Mouse (Mus musculus) urinary bladder, postnatal 36 days (tissue): ENCODE results near the gene Adnp.
A peak's percentile ranks its signal among the peaks of the same experiment; 100 is the strongest.

Experiments
- DNase-seq, 2 experiments: peaks; one replicate each; pipeline ENCODE4 v3.0.0; 2022; ENCODE audit warnings: low spot score in 2 of 2, mixed read lengths in 1 of 2

Gene Adnp

GRCm38 (mm10) chr2:168156361-168156760 is 50.6 kb downstream of the Adnp start:
- DNase-seq, result no peak

DNA sequence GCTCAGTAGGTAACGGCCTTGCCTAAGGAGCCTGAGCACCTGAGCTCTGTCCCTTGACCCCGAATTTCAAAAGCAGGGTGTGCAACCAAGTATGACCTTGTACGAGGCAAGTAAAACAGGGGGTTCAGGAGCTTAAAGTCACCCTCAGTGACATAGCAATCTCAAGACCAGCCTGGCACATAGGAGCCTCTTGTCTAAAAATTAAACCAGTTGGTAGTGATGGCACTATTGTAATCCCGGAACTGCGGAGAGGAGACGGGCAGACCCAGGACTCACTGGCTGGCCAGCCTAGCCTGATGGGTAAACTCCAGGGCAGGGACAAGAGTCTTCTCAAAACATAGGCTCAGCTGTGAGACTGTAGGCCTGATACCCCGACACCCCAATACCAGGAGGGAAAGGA is 51.2 kb downstream of the Adnp start:
- no peak for DNase-seq

DNA sequence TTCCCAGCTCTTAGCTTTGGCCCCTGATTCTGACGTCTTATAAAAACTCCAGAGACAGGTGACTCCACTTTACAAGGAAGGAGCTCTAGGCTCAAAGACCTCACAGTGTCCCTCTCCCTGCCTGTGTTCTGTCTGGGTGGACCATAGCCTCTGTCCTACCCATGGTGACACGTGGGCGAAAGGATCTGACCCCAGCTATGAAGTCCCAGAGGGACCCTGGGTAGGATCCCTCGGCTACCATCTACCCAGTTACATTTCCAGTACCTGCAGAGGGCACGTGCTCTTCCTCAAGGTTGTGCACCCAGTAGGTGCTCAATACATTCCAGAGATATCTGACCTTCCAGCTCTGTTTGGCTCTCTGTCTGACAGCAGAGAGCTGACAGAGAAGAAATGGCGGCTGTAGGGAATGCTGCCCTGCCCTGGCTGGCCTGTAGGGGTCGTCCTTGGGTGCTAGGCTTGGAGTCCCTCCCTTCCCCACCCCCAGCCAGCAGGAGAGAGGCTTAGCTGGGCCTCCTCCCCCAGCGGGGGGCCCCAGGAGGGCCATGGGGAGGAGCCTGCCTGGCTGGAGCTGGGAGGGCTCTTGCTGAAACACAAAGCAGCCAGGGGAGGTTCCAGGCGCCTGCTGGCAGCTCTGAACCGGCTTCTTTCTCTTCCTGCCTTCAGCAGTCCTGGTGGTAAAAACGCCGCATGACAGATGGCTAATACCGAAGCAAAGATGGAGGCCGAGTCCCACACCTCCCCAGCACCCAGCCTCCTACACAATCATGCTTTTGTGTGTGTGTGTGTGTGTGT is 52.6 kb downstream of the Adnp start:
- peak; percentile 62 to 78 for DNase-seq

DNA sequence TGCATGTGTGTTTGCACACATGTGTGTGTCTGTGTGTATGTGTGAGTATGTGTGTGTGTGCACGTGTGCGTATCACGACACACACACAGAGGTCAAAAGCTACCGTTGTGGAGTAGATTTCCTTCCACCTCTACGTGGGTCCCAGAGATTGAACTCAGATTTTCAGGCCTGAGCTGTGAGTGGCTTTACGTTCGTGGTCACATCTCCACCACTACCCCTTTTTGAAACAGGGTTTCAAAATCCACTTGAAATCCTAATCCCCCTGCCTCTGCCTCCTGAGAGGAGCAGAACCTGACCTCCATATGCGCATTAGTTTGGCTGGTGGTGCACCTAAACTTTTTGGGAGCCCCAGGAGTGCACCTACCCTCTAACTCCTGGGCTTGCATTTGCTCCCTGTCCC is 57.7 kb downstream of the Adnp start:
- DNase-seq, result no peak

DNA sequence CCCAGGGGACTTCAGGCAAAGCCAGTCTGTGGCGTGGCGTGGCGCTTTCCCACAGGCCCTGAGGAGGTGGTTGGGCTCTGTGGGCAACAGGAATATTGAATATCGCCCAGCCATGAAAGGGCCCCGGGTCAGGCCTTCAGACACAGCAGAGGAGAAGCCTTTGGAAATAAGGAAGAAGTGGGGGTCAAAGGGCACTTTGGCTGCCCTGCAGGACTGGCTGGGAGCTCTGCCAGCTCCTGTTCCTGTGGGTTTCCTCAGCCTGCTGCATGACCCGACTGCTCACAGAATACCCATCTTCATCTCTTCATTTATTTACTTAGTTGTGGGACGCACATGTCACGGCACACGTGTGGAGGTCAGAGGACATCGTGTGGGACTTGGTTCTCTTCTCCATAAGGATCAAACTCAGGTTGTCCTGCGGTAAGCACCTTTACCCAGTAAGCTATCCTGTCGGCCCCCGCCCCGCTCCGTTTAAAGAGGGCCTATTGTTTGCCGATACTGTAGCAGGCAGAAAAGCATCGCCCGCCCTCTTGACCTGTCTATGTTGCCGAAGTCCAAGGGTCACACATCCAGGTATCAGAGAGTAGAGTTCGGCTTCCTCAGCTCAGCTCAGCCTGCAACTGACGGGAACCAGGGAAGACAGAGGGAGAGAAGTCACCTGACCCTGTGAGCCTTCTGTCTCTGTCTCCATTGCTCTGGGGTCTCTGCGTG is 59.0 kb downstream of the Adnp start:
- DNase-seq, result no peak

- DNase-seq, result no peak
Observed at GRCm38 (mm10) chr2:168145437-168145836, 61.5 kb downstream of the Adnp start.

DNA sequence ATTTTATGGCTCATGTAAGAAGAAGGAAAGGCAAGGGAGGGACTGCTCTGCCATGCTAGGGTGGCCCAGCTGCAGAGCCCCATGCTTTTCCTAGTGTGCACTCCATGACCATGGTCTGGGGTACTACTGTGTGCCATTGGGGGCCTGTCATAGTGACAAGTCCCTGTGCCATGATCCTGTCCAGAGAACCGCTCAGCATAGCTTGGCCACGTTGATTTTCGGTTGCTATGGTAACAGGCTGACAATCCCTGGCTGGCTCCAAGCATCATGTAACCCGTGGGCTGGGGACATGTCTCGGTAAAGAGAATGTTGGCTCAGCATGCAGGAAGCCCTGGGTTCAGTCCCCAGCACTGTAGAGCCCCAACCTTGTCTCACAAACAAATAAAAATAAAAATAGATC is 63.1 kb downstream of the Adnp start:
- no peak for DNase-seq

DNA sequence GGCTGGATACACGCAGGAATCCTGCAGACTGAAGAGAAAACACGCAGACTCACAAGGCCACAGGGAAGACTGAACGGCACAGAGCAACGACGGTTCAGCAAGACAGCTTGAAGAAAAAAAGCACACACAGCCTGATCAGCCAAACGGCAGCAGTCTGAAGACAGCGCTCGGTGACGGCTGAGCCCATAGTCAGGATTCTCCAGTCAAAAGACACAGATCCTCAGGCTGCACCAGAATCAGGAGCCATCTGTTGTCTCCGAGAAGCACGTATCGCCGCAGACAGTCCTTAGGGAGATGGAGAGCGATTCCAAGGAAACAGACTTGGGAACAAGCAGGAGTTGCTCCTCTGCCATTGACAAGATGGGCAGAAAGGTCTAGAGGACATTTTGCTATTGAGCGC is 69.8 kb downstream of the Adnp start:
- no peak for DNase-seq
